18 mouse cellular contexts compared by ENCODE assay signal in the genomic region with DNA sequence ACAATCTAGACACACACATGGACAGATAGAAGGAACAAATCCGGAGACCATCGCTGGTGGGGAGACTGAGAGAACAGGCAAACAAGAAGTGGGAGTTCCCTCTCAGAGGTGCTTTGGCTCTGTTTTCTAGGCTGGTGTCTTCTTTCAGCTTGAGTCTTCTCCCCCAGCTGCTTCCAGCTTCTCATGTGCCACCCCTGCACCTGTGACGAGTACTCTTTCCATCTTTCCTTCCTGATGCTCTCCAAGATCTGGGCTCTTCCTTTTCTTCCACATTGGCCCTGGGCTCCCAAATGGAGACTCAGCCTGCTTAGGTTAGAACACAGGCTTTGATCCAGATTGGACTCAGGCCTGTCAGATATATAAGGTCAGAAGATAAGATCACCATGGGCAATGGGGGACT. TPM values are rescaled to one million over a fixed set of nuclear protein-coding genes. Genes with fewer than 3 reads are reported as not detected.
DNase-seq lines count a peak whose midpoint lies in the region; ATAC-seq and TF ChIP-seq lines count a peak whose summit lies in the region.
"Had no signal": no experiment of that assay in that cellular context is flagged by ENCODE, and none has a peak within 500 bp of the region (broad histone marks: within the 10 kb centered on the region; RNA-seq: fewer than 3 reads in every experiment).

No protein-coding gene starts in this region.

- no peak for DNase-seq in lung, embryonic 14.5 days
- DNase-seq in lung, postnatal 25 days (ENCODE audit: low spot score) = no peak
- no peak for DNase-seq in kidney, adult 2 months
- DNase-seq: adrenal gland, adult 2 months; adrenal gland, adult 8-10 months; adrenal gland, postnatal 10 days; adrenal gland, postnatal 14 days; adrenal gland, postnatal 25 days; adrenal gland, postnatal 36 days; B cell, adult 2 months; cerebellum, adult 11 months; cerebellum, adult 11-12 months; cerebellum, adult 18-20 months had no signal

- peaks cover 9% of the 10 kb centered on the region; the same call in 1 of the 2 replicates for H3K4me1 ChIP-seq in lung, embryonic 14.5 days (ENCODE audit: insufficient read depth)
- no peaks in the 10 kb centered on the region for H3K4me1 ChIP-seq in kidney, adult 2 months (ENCODE audit: control insufficient read depth, insufficient read depth, low read length)

- no peak for TF ChIP-seq CTCF in lung, embryonic 14.5 days (IDR thresholded peaks at IDR 0.05; ENCODE audit: low read depth)
- no peak for TF ChIP-seq CTCF in kidney, adult 2 months (conservative IDR thresholded peaks at IDR 0.05; ENCODE audit: insufficient read depth, insufficient read length, low read depth, low read length)

- H3K4me2 ChIP-seq in lung, embryonic 14.5 days = no peak overlapping the region
- no peak overlapping the region for H3K4me2 ChIP-seq in myocyte (ENCODE audit: low read depth)

- H3K9ac ChIP-seq in lung, embryonic 14.5 days = no peak overlapping the region

- peak overlapping the region; percentile 77; the same call in 1 of the 2 replicates for H3K27ac ChIP-seq in lung, embryonic 14.5 days (ENCODE audit: low read depth)
- H3K27ac ChIP-seq in kidney, adult 2 months (ENCODE audit: insufficient read depth, low read depth, low read length) = no peak overlapping the region

- TF ChIP-seq POLR2A in myocyte (IDR thresholded peaks at IDR 0.05; ENCODE audit: insufficient read length, low read depth) = no peak
- no peak for TF ChIP-seq POLR2A in kidney, adult 2 months (IDR thresholded peaks at IDR 0.05; ENCODE audit: low read depth, low read length)

- H3K36me3 ChIP-seq in lung, embryonic 14.5 days (ENCODE audit: insufficient read depth) = no peaks in the 10 kb centered on the region
- H3K36me3 ChIP-seq in myocyte (ENCODE audit: control insufficient read depth, insufficient read depth) = no peaks in the 10 kb centered on the region
- no peaks in the 10 kb centered on the region for H3K36me3 ChIP-seq in kidney, adult 2 months (ENCODE audit: control insufficient read depth, insufficient read depth, low read length)
- H3K36me3 ChIP-seq: G1E had no signal

- H3K9me3 ChIP-seq in lung, embryonic 14.5 days (ENCODE audit: low read depth, low read length) = no peaks in the 10 kb centered on the region

- no peak overlapping the region for H3ac ChIP-seq in myocyte (ENCODE audit: control insufficient read depth, insufficient read length)

- H3K27me3 ChIP-seq in lung, embryonic 14.5 days (ENCODE audit: insufficient read depth, low read length) = no peaks in the 10 kb centered on the region
- H3K27me3 ChIP-seq in myocyte (ENCODE audit: control insufficient read depth, insufficient read depth, insufficient read length) = no peaks in the 10 kb centered on the region
- no peaks in the 10 kb centered on the region for H3K27me3 ChIP-seq in kidney, adult 2 months (replicated peaks; ENCODE audit: control insufficient read depth, insufficient read depth, low read length)
- H3K27me3 ChIP-seq: Patski had no signal

- ATAC-seq in lung, embryonic 14.5 days (ENCODE audit: insufficient read depth) = no peak
- ATAC-seq: activated CD4-positive, CD25-positive, alpha-beta regulatory T cell, adult 4 months; CD4-positive, CD25-positive, alpha-beta regulatory T cell, adult 4 months; Patski had no signal

- no peaks in the 10 kb centered on the region for H3K79me2 ChIP-seq in myocyte (ENCODE audit: control insufficient read depth, insufficient read depth)

- 75% methylated on average over 3 of the region's 3 CpGs for WGBS in lung, embryonic 14.5 days
- WGBS in kidney, adult 2 months = 84% methylated on average over 3 of the region's 3 CpGs

- no peak overlapping the region for H3K4me3 ChIP-seq in lung, embryonic 14.5 days (ENCODE audit: low read depth, low read length)
- no peak overlapping the region for H3K4me3 ChIP-seq in myocyte
- H3K4me3 ChIP-seq in kidney, adult 2 months (ENCODE audit: insufficient read depth, low read depth, low read length) = no peak overlapping the region

TF ChIP-seq in myocyte, 11 proteins besides CTCF, POLR2A, EP300 and RAD21:
- no peak for TF ChIP-seq E2F4 (IDR thresholded peaks at IDR 0.05; ENCODE audit: insufficient read depth)
- no peak for TF ChIP-seq USF1 (IDR thresholded peaks at IDR 0.05; ENCODE audit: low read depth)
- TF ChIP-seq SRF (IDR thresholded peaks at IDR 0.05; ENCODE audit: control insufficient read depth, insufficient read length, low read depth) = no peak
- no peak for TF ChIP-seq POLR2AphosphoS2 (IDR thresholded peaks at IDR 0.05; ENCODE audit: insufficient read length, low read depth)
- no peak for TF ChIP-seq TCF3 (IDR thresholded peaks at IDR 0.05; ENCODE audit: insufficient read length, low read depth)
- no peak for TF ChIP-seq REST (IDR thresholded peaks at IDR 0.05; ENCODE audit: insufficient read depth, insufficient read length)
- TF ChIP-seq TCF12 (IDR thresholded peaks at IDR 0.05; ENCODE audit: insufficient read depth, poor library complexity, severe bottlenecking) = no peak
- no peak for TF ChIP-seq CEBPB (IDR thresholded peaks at IDR 0.05; ENCODE audit: insufficient read depth, poor library complexity, severe bottlenecking)
- peak in 2 of 3 experiments; percentile 65 to 82 for TF ChIP-seq MYOD1 (IDR thresholded peaks at IDR 0.05; ENCODE audit: control insufficient read depth in 1 of 3, insufficient read length in 2 of 3, low read depth in 2 of 3)
- TF ChIP-seq MYOG (IDR thresholded peaks at IDR 0.05; ENCODE audit: control insufficient read depth in 1 of 3, insufficient read depth in 1 of 3, insufficient read length in 2 of 3, low read depth in 2 of 3) = peak in 2 of 3 experiments; percentile 31 to 45
- TF ChIP-seq MAX (IDR thresholded peaks at IDR 0.05; ENCODE audit: low read depth) = no peak

RNA-seq across cellular contexts. Expression of a gene that starts 12.4 kb away (rescaled TPM):
- polyA plus RNA-seq in lung, embryonic 14.5 days (2014; fragmentation: Nextera tagmentation; extraction: Ambion mirVana) = 18.0 and 18.2 TPM in 2 replicates
- 16.4 TPM for polyA plus RNA-seq in myocyte (2012; fragmentation: generic; extraction: Trizol)
- polyA plus RNA-seq in kidney, adult 2 months (2012; rRNA removed) = 34.9 and 38.8 TPM in 2 replicates
- polyA plus RNA-seq: activated CD4-positive, CD25-positive, alpha-beta regulatory T cell, adult 4 months; CD4-positive, CD25-positive, alpha-beta regulatory T cell, adult 4 months; G1E had no signal
